Mouse (Mus musculus): ENCODE results near the gene Gja1. TPM values are rescaled to one million over a fixed set of nuclear protein-coding genes. Genes with fewer than 3 reads are reported as not detected.

Gene Gja1
- polyA plus RNA-seq, 1 experiment from 2014 or later, result 302 TPM

GRCm38 (mm10) chr10:56425016-56425798, 48.1 kb downstream of the Gja1 start:
- Histone ChIP-seq H3K9me3 (no peaks in the 10 kb centered on the region), H3K27me3 (no peaks in the 10 kb centered on the region), H3K27ac (peak overlapping the region; percentile 30; the same call in 1 of the 2 replicates), H3K4me3 (no peak overlapping the region), H3K9ac (no peak overlapping the region), H3K4me1 (peaks cover 11% of the 10 kb centered on the region; the same call in 1 of the 2 replicates), H3K4me2 (replicated peaks) (no peak overlapping the region), H3K36me3 (no peaks in the 10 kb centered on the region)
- ATAC-seq (ENCODE audit: insufficient number of reproducible peaks, insufficient read depth, low FRiP score, low TSS enrichment), result peak; percentile 41; the same call in 1 of the 2 replicates
- 67% methylated on average over 15 of the region's 15 CpGs for WGBS

- H3K27me3 ChIP-seq, result no peaks in the 10 kb centered on the region
- H3K9ac ChIP-seq, result no peak overlapping the region
- H3K4me2 ChIP-seq (replicated peaks), result no peak overlapping the region
- no peak for ATAC-seq (ENCODE audit: insufficient number of reproducible peaks, insufficient read depth, low FRiP score, low TSS enrichment)
- WGBS, result 63% methylated on average over 4 of the region's 4 CpGs
- no peaks in the 10 kb centered on the region for H3K36me3 ChIP-seq
- no peak overlapping the region for H3K4me3 ChIP-seq
- no peak overlapping the region for H3K27ac ChIP-seq
- no peaks in the 10 kb centered on the region for H3K9me3 ChIP-seq
- H3K4me1 ChIP-seq, result peaks cover 13% of the 10 kb centered on the region; the same call in 1 of the 2 replicates
Measured at GRCm38 (mm10) chr10:56426369-56426768, 49.2 kb downstream of the Gja1 start.

- H3K4me1 ChIP-seq, result peaks cover 20% of the 10 kb centered on the region
- H3K9ac ChIP-seq, result no peak overlapping the region
- no peak overlapping the region for H3K4me2 ChIP-seq (replicated peaks)
- H3K4me3 ChIP-seq, result no peak overlapping the region
- no peaks in the 10 kb centered on the region for H3K27me3 ChIP-seq
- H3K27ac ChIP-seq, result no peak overlapping the region
- no peaks in the 10 kb centered on the region for H3K36me3 ChIP-seq
- ATAC-seq (ENCODE audit: insufficient number of reproducible peaks, insufficient read depth, low FRiP score, low TSS enrichment), result no peak
- WGBS, result 84% methylated on average over 2 of the region's 2 CpGs
- no peaks in the 10 kb centered on the region for H3K9me3 ChIP-seq
Measured at GRCm38 (mm10) chr10:56427382-56427781, 50.3 kb downstream of the Gja1 start.

GRCm38 (mm10) chr10:56427827-56428226, 50.7 kb downstream of the Gja1 start:
- Histone ChIP-seq H3K9ac (no peak overlapping the region), H3K27ac (no peak overlapping the region), H3K4me1 (peaks cover 24% of the 10 kb centered on the region), H3K9me3 (no peaks in the 10 kb centered on the region), H3K27me3 (no peaks in the 10 kb centered on the region), H3K4me2 (replicated peaks) (no peak overlapping the region), H3K4me3 (no peak overlapping the region), H3K36me3 (no peaks in the 10 kb centered on the region)
- ATAC-seq (ENCODE audit: insufficient number of reproducible peaks, insufficient read depth, low FRiP score, low TSS enrichment), result no peak
- WGBS, result 87% methylated on average over 2 of the region's 2 CpGs

GRCm38 (mm10) chr10:56429011-56429410, 51.9 kb downstream of the Gja1 start:
- Histone ChIP-seq H3K27me3 (no peaks in the 10 kb centered on the region), H3K36me3 (no peaks in the 10 kb centered on the region), H3K9ac (no peak overlapping the region), H3K4me3 (no peak overlapping the region), H3K9me3 (no peaks in the 10 kb centered on the region), H3K4me1 (peaks cover 23% of the 10 kb centered on the region), H3K4me2 (replicated peaks) (no peak overlapping the region), H3K27ac (no peak overlapping the region)
- WGBS, result 74% methylated on average over 5 of the region's 5 CpGs
- ATAC-seq (ENCODE audit: insufficient number of reproducible peaks, insufficient read depth, low FRiP score, low TSS enrichment), result no peak

- peak; percentile 81 for ATAC-seq (ENCODE audit: insufficient number of reproducible peaks, insufficient read depth, low FRiP score, low TSS enrichment)
- H3K4me1 ChIP-seq, result peaks cover 13% of the 10 kb centered on the region
- no peaks in the 10 kb centered on the region for H3K27me3 ChIP-seq
- WGBS, result 7% methylated on average over 23 of the region's 23 CpGs
- H3K4me3 ChIP-seq, result peak overlapping the region; percentile 30
- H3K27ac ChIP-seq, result peak overlapping the region; percentile 92
- H3K4me2 ChIP-seq (replicated peaks), result peak overlapping the region; percentile 63
- peak overlapping the region; percentile 49 for H3K9ac ChIP-seq
- H3K9me3 ChIP-seq, result no peaks in the 10 kb centered on the region
- no peaks in the 10 kb centered on the region for H3K36me3 ChIP-seq
Measured at GRCm38 (mm10) chr10:56431600-56432389, 54.7 kb downstream of the Gja1 start.

- Histone ChIP-seq H3K9me3 (no peaks in the 10 kb centered on the region), H3K27ac (peak overlapping the region; percentile 92), H3K36me3 (no peaks in the 10 kb centered on the region), H3K4me3 (peak overlapping the region; percentile 30; the same call in 1 of the 2 replicates), H3K9ac (no peak overlapping the region), H3K4me2 (replicated peaks) (peak overlapping the region; percentile 63), H3K4me1 (peaks cover 13% of the 10 kb centered on the region), H3K27me3 (no peaks in the 10 kb centered on the region)
- no peak for ATAC-seq (ENCODE audit: insufficient number of reproducible peaks, insufficient read depth, low FRiP score, low TSS enrichment)
- 48% methylated on average over 6 of the region's 6 CpGs for WGBS
Measured at GRCm38 (mm10) chr10:56432390-56432709, 55.2 kb downstream of the Gja1 start.

- 80% methylated on average over 11 of the region's 11 CpGs for WGBS
- Histone ChIP-seq H3K36me3 (no peaks in the 10 kb centered on the region), H3K4me2 (replicated peaks) (no peak overlapping the region), H3K4me3 (no peak overlapping the region), H3K4me1 (peaks cover 4% of the 10 kb centered on the region), H3K27me3 (no peaks in the 10 kb centered on the region), H3K9ac (no peak overlapping the region), H3K27ac (no peak overlapping the region), H3K9me3 (no peaks in the 10 kb centered on the region)
- ATAC-seq (ENCODE audit: insufficient number of reproducible peaks, insufficient read depth, low FRiP score, low TSS enrichment), result no peak
Measured at GRCm38 (mm10) chr10:56437290-56437689, 60.2 kb downstream of the Gja1 start.

GRCm38 (mm10) chr10:56439638-56440037, 62.5 kb downstream of the Gja1 start:
- no peak for ATAC-seq (ENCODE audit: insufficient number of reproducible peaks, insufficient read depth, low FRiP score, low TSS enrichment)

GRCm38 (mm10) chr10:56444457-56444856, 67.3 kb downstream of the Gja1 start:
- no peak for ATAC-seq (ENCODE audit: insufficient number of reproducible peaks, insufficient read depth, low FRiP score, low TSS enrichment)
- no peaks in the 10 kb centered on the region for H3K4me1 ChIP-seq
- H3K9me3 ChIP-seq, result no peaks in the 10 kb centered on the region
- no peak overlapping the region for H3K4me3 ChIP-seq
- H3K36me3 ChIP-seq, result no peaks in the 10 kb centered on the region
- 71% methylated on average over 2 of the region's 2 CpGs for WGBS
- H3K27ac ChIP-seq, result no peak overlapping the region
- H3K9ac ChIP-seq, result no peak overlapping the region
- H3K4me2 ChIP-seq (replicated peaks), result no peak overlapping the region
- H3K27me3 ChIP-seq, result no peaks in the 10 kb centered on the region

More at GRCm38 (mm10) chr10:56439638-56440037, 62.5 kb downstream of the Gja1 start:
- Histone ChIP-seq H3K27ac (no peak overlapping the region), H3K4me2 (replicated peaks) (no peak overlapping the region), H3K27me3 (no peaks in the 10 kb centered on the region), H3K9me3 (no peaks in the 10 kb centered on the region), H3K4me3 (no peak overlapping the region), H3K4me1 (no peaks in the 10 kb centered on the region), H3K9ac (no peak overlapping the region), H3K36me3 (no peaks in the 10 kb centered on the region)
- WGBS, result 72% methylated on average over 4 of the region's 4 CpGs

- no peak overlapping the region for H3K27ac ChIP-seq
- H3K9me3 ChIP-seq, result no peaks in the 10 kb centered on the region
- H3K4me3 ChIP-seq, result no peak overlapping the region
- H3K27me3 ChIP-seq, result no peaks in the 10 kb centered on the region
- no peaks in the 10 kb centered on the region for H3K4me1 ChIP-seq
- H3K36me3 ChIP-seq, result no peaks in the 10 kb centered on the region
- WGBS, result 91% methylated on average over 4 of the region's 4 CpGs
- H3K4me2 ChIP-seq (replicated peaks), result no peak overlapping the region
- ATAC-seq (ENCODE audit: insufficient number of reproducible peaks, insufficient read depth, low FRiP score, low TSS enrichment), result no peak
- no peak overlapping the region for H3K9ac ChIP-seq
Measured at GRCm38 (mm10) chr10:56449030-56449429, 71.9 kb downstream of the Gja1 start.

Measured in embryonic facial prominence, embryonic 12.5 days (tissue).